Mouse (Mus musculus) retina, postnatal 7 days (tissue): ENCODE data around the gene Mgat5b.

Experiments used
- DNase-seq: peaks from one replicate; pipeline ENCODE4 v3.0.0-alpha.2; 2012; ENCODE audit warnings: low read depth, low spot score

Gene Mgat5b

DNA sequence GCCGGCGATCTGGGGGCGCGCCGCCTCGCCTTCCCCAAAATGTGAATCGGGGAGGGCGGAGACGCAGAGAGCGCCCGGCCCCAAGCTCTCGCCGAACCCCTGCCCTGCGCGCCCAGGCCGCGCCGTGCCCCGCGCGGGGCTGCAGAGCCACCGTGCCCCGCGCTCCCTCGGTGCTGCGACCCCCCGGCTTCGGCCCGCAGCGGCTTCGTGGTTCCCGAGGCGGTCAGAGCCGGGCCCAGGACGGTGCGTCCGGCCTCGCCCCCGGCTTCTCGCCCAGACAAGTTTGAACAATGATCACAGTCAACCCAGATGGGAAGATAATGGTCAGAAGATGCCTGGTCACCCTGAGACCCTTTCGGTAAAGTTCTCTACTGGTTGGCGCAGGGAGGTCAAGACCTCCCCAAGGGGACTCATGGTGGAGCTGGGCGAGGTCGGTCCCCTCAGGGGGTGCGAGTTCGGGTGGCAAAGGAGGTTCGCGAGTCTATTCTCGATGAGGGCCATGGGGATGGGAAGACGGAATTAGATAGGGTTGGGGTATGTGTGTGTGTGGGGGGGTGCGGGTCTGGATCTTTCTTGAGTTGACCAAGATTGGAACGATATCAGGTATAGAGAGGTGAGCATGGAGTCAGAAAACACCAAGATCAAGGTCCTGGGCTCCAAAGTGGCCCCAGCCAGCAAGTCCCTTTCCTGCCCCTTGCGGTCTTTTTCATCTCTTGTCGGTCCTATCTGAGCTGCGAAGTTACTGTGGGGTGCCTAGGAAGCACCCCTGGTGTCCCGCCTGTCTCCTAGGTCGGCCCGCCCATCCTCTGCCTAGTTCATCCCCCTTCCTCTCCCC is 740 bp downstream of the Mgat5b start:
- DNase-seq: no peak

DNA sequence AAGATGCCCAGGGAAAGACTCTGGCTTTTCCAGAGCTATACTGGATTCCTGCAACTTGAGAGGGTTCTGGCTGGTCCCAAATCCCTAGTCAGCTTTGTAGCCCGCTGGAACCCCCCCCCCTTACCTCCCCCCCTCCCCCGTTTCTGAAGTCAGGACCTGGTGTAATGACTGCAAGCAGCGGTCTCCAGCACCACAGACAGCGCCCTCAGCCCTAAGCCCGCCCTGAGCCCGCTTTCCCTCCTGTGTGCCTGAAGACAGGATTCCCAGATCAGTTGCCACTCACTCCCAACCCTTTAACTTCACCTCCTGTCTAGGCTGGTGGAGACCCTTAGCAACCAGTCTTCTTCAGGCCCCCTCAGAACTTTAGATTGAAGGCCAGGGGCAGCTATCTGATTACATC is 2.1 kb downstream of the Mgat5b start:
- no peak for DNase-seq

DNA sequence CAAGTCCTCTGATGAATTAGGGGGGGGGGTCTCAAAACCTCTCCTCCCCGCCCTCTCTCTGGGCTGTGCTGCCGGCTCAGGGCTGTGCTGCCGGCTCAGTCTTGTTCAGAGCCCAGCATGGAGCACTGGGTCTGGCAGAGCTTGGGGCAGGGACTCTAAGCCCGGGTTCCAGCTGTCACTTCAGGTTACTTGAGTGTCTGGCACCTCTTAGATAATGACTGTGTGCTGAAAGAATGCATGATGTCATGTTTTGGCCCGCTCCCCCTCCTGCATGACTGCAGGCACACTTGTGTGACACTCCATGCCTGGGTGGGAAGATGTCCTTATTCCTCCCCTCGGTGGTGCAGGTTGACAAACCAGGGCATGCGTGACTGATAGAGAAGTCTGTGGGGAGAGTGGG is 3.4 kb downstream of the Mgat5b start:
- no peak for DNase-seq

DNA sequence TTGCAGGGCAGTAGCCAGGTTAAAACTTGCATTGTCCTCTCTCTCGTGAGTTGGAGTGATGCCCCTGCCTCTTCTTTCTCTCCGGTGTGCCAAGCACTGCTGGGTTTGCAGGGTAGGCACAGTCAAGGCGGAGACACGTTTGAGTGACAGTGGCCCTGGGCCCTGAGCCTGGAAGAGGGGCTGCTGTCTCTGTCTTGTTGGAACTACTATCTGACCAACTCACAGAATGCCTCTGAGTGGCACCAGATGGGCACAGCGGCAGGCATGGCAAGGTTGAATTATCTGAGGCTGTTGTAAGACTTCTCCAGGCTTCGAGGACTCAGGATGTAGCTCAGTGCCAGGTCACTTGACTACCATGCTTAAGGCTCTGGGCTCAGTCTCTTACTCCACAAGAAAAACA is 9.4 kb downstream of the Mgat5b start:
- DNase-seq: no peak

DNA sequence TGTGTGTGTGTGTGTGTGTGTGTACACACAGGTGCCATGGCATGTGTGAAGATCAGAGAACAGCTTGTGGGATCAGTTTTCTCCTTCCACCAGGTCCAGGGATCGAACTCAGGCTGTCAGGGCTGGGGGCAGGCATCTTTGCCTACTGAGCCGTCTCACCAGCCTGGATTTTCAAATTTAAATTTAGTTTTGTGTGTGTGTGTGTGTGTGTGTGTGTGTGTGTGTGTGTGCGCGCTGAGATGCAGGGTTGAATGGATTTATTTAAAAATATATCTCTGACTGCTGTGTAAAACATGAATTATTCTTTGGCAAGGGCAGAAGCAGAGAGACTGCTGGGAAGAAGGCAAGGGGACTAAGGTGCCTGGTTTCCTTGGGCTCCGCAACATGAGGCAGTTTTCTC is 16.2 kb downstream of the Mgat5b start:
- no peak for DNase-seq

DNA sequence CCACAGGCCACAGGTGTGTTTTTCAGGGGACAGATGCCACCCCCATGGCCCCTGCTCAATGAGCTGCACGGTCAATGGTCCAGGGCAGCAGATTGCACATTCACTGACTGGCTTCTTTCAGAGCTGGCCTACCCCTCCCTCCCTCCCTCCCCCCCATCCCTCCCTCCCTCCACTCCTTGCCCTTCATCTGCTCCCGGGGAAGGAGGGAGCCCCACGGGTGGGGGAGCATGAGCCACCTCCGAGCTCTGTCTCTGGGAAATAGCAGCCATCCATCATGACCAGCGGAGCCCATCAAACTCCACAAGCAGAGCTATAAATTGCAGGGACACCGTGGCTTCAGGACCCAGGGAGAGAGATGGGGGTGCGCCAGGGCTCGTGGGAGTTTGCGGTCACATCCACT is 16.7 kb downstream of the Mgat5b start:
- no peak for DNase-seq

DNA sequence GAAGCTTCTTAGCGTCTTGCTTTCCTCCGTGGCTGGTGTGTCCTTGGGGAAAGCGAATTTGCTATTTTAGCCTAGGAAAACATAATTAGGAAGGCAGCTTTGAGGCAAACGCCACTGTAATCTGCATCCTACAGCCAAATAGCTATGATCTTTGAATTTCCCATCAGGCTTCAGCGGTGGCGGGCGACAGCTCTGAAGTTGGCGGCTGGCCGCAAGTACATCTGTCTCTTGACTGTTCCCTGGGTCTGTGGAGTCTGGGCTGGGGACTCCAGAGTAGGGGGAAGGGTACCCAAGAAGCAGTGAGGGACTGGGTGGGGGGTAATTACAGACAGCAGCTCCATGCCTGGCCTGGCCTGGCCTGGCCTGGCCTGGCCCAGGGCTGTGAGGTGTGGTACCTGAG is 17.3 kb downstream of the Mgat5b start:
- DNase-seq: no peak

DNA sequence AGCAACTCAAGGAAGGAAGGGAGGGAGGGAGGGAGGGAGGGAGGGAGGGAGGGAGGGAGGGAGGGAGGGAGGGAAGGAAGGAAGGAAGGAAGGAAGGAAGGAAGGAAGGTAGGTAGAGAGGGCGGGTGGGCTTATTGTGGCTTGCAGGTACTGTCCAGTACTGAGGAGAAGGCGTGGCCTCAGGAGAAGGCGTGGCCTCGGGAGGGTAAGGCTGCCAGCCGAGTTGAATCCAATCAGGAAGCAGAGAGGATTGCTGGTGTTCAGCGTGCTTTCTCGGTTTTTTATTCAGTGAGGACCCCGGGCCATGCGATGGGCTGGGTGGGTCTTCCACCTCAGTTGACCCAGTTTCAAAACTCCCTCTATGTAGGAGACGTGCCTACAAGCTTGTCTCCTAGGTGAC is 18.5 kb downstream of the Mgat5b start:
- DNase-seq: no peak

DNA sequence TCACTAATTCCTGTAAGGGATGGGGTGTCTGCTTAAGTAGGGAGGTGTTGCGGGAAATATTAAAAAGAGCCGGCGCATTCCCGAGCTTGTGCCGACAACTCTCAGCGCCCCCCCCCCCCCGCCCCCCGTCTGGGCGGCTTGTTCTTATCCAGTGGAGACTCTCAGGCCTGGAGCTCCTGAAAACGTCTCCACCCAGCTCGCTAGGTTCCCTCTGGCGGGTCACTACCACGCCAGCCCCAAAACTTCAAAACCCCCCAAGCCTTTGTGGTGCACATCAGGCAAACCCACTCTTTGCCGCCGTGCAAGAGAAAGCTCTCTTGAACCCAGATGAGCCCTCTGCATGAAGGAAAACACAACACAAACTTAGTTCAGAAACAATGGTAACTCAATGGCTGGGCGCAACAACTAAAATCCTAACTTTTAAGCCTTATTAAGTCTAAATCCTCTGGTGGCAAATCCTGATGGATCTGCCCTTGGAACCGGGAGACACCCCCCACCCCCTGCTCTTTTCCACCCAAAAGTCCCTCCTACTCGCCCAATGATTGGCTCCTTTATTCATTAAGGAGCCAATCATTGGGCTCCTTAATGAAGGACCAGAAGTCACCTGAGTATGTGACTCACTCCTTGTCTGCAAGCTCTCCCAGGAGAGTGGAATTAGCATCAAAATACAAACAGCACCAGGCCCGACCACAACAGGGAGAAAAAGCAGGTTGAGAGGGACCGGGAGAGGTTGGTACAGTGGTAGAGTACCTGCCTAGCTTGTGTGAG is 21.6 kb downstream of the Mgat5b start:
- no peak for DNase-seq

DNA sequence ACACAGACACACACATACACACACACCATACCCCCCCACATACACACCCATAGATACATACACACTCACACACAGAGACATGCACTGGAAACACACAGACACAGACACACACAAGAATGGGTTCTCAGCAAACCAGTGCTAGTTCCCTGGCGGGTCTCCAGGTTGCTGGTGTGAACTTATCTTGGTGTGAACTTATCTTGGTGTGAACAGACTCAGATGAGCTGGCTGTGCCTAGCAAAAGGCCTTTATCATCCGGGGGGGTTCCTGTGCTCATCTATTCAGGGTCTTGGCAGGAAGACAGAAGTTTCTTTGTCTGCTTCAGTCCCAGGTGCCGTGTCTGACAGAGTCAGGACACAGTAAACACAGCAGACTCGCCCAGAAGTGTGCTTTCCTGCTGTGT is 25.7 kb downstream of the Mgat5b start:
- DNase-seq: no peak

DNA sequence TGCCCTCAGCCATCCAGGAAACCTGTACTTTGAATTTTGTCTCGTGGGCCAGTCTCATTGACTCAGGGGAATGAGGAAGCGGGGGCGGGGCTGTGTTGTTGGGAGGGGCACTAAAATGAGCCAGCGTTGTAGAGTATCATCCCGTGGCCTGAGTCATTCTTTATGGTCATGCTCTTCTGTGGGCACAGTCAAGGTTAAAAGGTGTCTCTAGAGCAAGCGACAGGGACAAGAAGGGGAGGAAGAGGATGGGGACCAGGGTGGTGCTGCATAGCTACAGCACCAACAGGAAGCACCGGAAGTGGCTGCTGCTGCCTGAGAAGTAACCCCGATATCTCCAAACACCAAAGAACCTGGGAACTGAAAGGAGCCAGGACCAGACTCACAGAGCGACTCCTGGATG is 31.2 kb downstream of the Mgat5b start:
- DNase-seq: no peak

DNA sequence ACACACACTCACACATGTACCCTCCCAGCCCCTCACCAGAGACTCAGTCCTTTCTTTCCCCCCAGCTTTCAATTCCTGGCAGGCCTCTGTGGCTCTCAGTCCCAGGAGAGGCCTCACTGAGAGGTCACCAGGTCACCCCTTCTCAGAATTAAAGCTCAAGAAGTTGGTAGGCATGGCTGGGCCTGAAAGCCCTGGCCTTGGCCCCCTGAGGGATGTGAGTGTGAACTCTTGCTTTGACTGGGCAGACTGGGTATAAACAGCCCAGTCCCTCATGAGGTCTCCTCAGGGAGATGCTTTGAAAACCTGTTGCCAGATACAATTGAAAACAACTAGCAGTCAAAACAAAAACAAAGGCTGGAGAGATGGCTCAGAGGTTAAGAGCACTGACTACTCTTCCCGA is 32.8 kb downstream of the Mgat5b start:
- no peak for DNase-seq

DNA sequence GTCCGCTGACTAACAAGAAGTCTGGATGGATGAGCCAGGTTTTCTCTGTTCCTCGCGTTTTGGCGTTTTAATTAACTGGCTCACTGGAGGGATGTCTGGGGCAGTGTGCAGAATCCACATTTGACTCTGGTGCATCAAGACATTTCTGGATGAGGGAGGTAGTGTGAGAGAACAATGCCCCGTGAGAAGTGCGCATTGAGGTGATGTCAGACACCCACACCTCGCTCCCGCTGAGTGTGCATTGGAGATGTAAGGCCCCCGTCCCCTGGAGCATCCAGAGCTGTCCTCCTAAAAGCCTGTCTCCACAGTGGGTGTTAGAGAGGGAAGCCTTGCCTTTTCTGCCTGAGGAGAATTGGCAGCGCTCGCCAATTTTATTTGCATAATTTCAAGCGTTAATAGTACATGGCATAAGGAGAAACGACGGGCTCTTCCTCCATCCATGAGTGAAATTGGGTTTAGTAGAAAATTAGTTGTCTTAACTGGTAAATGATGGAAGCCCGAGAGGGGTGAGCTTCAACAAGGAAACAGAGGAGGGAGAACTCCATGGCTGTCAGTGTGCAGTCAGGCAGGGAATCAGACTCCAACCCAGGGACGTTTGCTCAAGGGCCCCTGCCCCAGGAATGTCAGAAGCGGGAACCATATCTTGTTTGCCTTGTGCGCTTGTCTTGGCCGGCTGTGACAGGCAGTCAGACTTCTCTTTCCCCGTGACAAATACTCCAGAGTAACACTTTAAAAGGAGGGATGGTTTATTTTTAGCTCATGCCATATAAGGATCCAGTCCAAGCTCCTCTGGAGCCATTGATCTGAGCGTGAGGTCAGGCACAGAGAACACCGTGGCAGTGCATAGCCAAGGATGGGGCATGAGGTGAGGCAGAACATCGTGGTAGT is 35.8 kb downstream of the Mgat5b start:
- DNase-seq: no peak

DNA sequence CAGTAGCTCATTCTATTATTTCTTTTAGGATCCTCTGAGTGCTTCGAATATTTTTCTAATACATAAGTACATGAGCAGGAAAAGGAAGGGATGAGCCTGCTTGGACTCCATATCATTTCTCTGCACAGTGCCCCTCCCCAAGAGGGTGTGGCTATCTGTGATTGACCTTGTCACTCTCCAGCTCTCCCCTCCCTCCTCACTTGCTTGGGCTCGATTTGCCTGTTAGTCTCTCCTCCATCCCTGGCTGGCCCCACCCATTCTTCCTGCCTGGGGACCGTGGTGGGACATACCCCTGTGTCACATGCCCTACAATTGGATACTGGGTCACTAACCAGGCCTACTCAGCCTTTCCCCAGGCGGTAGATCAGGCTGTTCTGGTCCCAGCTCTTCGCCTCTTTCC is 39.9 kb downstream of the Mgat5b start:
- DNase-seq: no peak

DNA sequence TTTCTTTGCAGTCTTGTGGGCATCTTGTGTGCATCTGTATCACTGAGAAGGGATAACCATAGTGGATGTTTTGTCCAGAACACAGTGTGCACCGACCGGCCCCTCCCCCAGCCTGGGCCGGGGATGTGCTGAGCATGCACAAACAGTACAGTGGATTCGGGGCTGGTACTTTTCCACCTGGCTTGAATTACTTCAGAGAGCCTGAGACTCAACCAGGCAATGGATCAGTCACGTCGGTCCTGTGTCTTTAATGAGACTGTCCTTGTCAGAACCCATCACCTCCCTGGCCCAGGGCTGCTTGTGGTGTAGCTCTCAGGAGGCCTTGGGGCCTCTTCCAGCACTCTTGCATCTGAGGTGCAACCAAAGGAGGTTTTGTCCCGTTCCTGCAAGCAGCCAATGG is 46.4 kb downstream of the Mgat5b start:
- DNase-seq: no peak

DNA sequence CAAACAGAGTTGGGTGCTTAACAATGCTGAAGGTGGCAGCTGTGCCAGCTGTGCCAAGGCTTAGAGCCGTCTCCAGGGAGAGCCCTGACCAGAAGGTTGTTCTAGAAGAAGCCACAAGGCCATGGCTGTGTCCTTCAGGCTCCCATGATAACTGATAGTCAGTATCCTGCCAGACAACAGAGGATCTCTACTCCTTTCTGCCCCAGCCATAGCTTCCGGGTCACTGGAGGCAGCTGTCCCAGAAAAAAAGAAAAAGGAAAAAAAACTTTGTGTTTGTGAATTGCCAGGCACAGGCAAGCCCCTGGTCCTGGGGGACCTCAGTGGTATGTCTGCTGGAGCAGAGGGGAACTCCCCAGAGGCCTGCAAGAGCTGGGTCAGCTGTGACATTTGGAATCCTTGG is 47.3 kb downstream of the Mgat5b start:
- DNase-seq: no peak

DNA sequence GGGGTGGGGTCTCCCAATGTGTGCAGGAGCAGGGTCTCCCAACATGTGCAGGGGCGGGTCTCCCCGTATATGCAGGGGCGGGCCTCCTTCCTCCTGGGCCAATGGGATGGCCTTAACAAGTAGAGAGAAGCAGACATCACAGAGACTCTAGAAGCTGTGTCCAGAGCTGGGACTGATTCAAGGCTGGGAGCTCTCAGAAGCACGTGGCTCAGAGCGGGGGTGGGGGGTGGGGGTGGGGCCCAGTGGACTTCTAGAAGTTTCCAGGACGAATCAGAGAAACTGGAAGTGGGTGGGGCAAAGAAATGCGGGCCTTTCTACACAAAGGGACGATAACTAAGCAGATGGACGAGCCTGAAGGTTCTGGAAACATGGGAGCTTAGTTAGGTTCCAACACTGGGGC is 49.9 kb downstream of the Mgat5b start:
- DNase-seq: no peak

DNA sequence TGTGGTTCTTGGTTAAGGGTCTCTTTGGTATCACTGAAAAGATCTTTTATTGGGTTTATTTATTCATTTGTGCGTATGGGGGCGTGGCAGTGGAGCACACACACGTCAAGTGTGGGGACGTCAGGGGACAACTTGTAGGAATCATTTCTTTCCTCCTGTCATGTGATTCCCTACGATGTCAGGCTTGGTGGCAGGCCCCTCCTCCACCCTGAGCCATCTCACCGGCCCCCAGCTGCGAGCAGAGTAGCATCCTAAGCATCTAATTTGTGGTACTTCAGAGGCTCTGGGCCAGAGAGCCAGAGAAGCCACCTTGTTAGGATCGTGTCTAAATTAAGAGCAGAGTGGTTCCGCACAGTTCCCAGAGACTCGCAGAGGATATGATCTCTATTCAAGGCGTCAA is 50.8 kb downstream of the Mgat5b start:
- no peak for DNase-seq

DNA sequence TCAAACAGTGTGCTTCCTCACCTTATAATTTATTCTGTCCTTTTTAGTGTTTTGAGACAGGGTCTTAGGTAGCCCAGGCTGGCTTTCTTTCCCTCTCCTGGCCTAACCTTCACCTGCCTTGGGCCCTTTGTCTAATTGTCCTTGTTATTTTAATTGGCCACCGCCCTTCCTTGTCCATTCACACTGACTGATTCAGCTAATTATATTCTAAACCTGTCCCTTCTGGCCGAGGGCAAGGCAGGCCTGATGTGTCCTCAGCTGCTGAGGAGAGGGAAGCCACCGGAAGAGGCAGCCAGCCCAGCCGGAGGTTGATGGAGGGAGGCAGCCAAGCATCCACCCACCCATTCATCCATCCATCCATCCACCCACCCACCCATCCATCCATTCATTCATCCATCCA is 52.2 kb downstream of the Mgat5b start:
- DNase-seq: no peak

DNA sequence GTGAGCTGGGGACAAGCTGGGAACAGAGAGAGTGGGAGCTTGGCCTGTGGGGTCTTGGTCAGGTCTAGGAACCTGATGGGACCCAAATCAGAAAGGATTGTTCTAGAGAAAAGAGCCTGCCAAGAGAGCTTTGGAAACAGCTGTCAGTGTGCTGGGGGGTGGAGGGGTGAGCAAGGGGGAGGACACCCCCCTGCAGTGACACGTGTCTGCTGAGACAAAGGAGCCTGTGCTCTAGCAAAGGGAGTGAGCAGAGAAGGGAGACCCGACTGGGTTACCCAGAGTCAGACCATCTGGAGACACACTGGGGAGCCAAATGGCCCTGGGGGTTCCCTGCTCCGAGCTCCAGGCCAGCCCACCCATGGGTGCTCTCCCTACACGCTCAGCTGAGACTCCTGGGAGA is 54.2 kb downstream of the Mgat5b start:
- peak; percentile 29 for DNase-seq

DNA sequence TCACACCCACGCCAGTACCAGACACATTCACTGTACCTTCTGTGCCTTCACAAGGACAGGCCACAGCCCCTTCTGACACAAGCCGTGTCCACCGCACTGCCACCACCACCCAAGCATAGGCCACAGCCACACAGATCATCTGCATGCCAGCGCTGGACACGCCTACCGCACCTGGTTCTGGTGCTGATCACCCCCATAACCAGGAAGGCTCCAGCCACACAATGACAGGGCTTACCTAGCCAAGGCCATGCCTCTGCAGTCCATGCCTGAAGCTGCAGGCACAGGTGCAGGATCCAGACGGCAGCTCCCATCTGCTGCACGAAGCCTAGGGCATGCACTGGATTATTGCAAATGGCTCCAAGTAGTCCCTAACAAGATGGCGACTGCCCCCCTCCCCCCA is 54.8 kb downstream of the Mgat5b start:
- no peak for DNase-seq

DNA sequence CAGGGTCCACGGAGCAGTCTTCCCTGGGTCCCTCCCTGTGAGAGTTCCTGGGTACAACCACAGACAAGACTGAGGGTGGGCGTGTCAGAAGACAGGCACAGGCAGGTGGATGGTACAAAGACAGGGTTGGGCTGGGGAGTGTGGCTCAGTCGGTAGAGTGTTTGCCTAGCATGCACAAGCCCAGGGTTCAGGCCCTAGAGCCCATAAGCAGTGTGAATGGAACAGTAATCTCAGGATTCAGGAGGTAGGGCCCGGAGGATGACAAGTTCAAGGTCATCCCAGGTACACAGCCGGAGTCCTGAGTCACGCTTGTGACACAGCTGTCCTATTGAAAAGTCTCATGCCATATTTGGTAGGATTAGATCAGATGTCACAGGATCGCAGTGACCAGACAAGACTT is 55.7 kb downstream of the Mgat5b start:
- DNase-seq: no peak
